Comparison of ENCODE assay signal across 15 mouse cellular contexts in the genomic region with DNA sequence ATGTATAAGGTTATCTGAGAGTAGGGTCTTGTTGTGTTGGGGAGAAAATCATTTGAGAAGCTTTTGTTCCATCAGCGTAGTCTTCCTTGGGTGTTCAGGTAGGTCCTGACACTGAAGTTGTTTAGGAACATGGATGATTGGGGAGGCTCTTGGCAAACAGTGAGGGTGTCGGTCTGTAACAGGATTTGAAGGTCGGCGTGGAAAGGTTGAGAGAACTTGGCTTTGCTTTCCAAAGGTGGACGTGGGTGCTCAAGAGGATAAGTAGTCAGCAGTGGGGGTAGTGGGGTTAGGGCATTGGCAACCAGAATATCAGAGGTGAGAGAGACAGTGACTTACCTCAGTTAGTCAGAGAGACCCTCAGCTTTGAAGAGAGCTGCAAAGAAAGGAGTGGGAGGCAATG.
"Had no signal": no experiment of that assay in that cellular context is flagged by ENCODE, and none has a peak within 500 bp of the region (broad histone marks: within the 10 kb centered on the region; RNA-seq: fewer than 3 reads in every experiment).

No protein-coding gene starts in this region.

- H3K9me3 ChIP-seq: neural tube, embryonic 13.5 days; neural tube, embryonic 15.5 days; stomach, embryonic 15.5 days had no signal

- H3K4me1 ChIP-seq: neural tube, embryonic 13.5 days; neural tube, embryonic 15.5 days; stomach, embryonic 15.5 days had no signal

- H3K4me3 ChIP-seq: neural tube, embryonic 13.5 days; neural tube, embryonic 15.5 days; stomach, embryonic 15.5 days had no signal

- H3K27me3 ChIP-seq: neural tube, embryonic 13.5 days; neural tube, embryonic 15.5 days; stomach, embryonic 15.5 days had no signal

- H3K4me2 ChIP-seq: neural tube, embryonic 13.5 days; neural tube, embryonic 15.5 days; stomach, embryonic 15.5 days had no signal

- DNase-seq: retina, postnatal 1 day; right cerebral cortex, adult 18-20 months; right cerebral cortex, postnatal 14 days; right cerebral cortex, postnatal 25 days; right cerebral cortex, postnatal 4 days; spleen, adult 18-20 months; thymus, adult 18-20 months; thymus, adult 2 months; thymus, postnatal 14 days; thymus, postnatal 25 days; thymus, postnatal 36 days; thymus, postnatal 4 days had no signal

- H3K9ac ChIP-seq: neural tube, embryonic 13.5 days; neural tube, embryonic 15.5 days; stomach, embryonic 15.5 days had no signal

- H3K27ac ChIP-seq: neural tube, embryonic 13.5 days; neural tube, embryonic 15.5 days; stomach, embryonic 15.5 days had no signal

- H3K36me3 ChIP-seq: neural tube, embryonic 13.5 days; neural tube, embryonic 15.5 days; stomach, embryonic 15.5 days had no signal
